Mouse (Mus musculus) testis, adult 2 months (tissue): ENCODE data around the gene Asb12.

ENCODE experiments used
- CTCF ChIP-seq: fragments of 200-500 bp; IDR thresholded peaks from 2 replicates; pipeline ENCODE4 v1.5.1; 2012; ENCODE audit warnings: low read depth, mild to moderate bottlenecking, inconsistent platforms, low read length, moderate library complexity; ENCODE audit not compliant: control insufficient read depth, insufficient read depth, insufficient replicate concordance
- POLR2A ChIP-seq: fragments of 200-500 bp; IDR thresholded peaks from 2 replicates; pipeline ENCODE4 v1.6.1; 2012; ENCODE audit warnings: low read depth, mild to moderate bottlenecking, inconsistent platforms, low read length, moderate library complexity; ENCODE audit not compliant: control insufficient read depth

DNA sequence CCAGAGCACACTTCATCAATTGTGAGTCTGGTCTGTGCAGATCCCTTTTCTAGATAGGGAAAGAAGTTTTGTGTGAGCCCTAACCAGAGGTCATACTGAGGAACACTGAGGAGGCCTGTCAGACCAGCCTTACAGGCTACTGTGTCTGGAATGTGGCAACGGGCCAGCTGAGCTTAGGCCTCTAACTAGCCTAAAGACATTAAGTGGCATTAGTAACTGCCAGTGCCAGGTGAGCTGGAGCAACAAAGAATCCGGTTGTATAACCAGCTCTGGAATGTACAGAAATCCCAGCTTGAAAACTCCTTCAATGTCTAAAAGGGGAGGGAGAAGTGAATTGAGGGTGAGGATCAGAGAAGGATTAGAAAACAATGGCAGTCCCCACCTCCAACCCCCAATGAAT is 111.9 kb downstream of the Asb12 start:
- TF ChIP-seq CTCF (no peak), POLR2A (no peak)
